Mouse (Mus musculus) cerebellum, postnatal 10 days (tissue): ENCODE data around the gene Atp6v0e2.
A peak's percentile ranks its signal among the peaks of the same experiment; 100 is the strongest.

Experiments
- DNase-seq, 2 experiments: peaks; one replicate each; pipeline ENCODE4 v3.0.0; 2021; ENCODE audit warnings: mixed read lengths in 2 of 2

The Atp6v0e2 gene

GRCm38 (mm10) chr6:48578736-48579135 is 41.3 kb downstream of the Atp6v0e2 start:
- DNase-seq: no peak

DNA sequence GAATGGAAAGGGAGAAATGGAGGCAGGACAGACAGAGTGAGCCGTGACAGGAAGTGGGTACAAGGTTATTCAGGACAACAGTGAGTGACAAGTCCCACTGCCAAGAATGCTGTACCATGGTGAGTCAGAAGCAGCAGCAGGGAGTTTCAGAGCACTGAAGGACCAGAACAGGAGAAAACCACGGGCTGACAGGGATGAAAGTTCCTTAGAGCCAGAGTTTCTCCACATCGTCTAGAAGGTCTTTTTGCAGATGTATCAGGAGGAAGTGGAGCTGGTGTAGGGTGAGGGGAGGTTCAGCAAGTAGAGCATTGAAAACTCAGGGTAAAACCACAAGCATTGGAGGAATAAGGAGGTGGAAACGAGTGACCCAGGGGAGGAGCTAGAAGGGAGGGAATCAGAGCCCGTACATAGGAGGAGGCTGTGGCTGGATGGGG is 41.8 kb downstream of the Atp6v0e2 start:
- no peak for DNase-seq

- no peak for DNase-seq
These were observed 43.8 kb downstream of the Atp6v0e2 start for GRCm38 (mm10) chr6:48581257-48581656.

DNA sequence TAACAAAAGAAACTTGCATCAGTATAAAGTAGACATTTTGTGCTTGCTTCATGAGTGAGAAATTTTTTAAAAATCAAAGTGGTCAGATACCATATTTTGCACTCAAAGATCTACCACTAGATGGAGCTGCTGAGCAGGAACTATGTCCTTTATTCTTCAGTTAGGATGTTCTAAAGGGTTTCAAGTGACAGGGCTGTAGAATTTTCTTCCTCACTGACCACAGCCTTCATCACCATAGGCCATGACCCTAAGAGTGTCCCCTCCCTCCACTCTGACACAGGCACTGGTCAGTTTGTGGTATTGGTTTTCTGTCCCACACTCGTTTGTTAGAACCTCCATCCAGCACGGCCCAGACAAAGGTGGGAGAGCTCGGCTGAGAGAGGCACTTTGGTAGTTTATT is 44.6 kb downstream of the Atp6v0e2 start:
- DNase-seq: peak; percentile 67 to 86

GRCm38 (mm10) chr6:48589194-48589750 is 51.9 kb downstream of the Atp6v0e2 start, which contains the start of gene Gm45021:
TSS of gene Gm45021 (plus strand) at chr6:48589610.
- DNase-seq: no peak
